Mouse (Mus musculus) heart, embryonic 16.5 days (tissue): ENCODE data around the gene Radil. TPM values are rescaled to one million over a fixed set of nuclear protein-coding genes. Genes with fewer than 3 reads are reported as not detected.
A peak's percentile ranks its signal among the peaks of the same experiment; 100 is the strongest.

ENCODE experiments used
- ATAC-seq: fragments of 200-750 bp; cut with Nextera tagmentation; replicated peaks from 2 replicates; pipeline ENCODE4 v1.8.0; 2017; ENCODE audit warnings: moderate number of reproducible peaks; ENCODE audit not compliant: insufficient read depth, low FRiP score; ENCODE audit errors: extremely low read depth
- H3K27ac ChIP-seq: fragments of 300-500 bp; sonication (generic); 2 replicates; pipeline ENCODE4 v1.5.1; 2014; ENCODE audit warnings: mild to moderate bottlenecking, low read length, control low read depth, moderate library complexity
- H3K27me3 ChIP-seq: fragments of 300-500 bp; sonication (generic); 2 replicates; pipeline ENCODE4 v1.6.1; 2014; ENCODE audit warnings: low read length, mixed read lengths; ENCODE audit not compliant: control insufficient read depth, insufficient read depth
- H3K36me3 ChIP-seq: fragments of 300-500 bp; sonication (generic); 2 replicates; pipeline ENCODE4 v1.6.1; 2014; ENCODE audit not compliant: control insufficient read depth, insufficient read depth
- H3K4me1 ChIP-seq: fragments of 300-500 bp; sonication (generic); 2 replicates; pipeline ENCODE4 v1.6.1; 2014; ENCODE audit warnings: low read length, mixed read lengths; ENCODE audit not compliant: control insufficient read depth, insufficient read depth
- H3K4me2 ChIP-seq: fragments of 300-500 bp; sonication (generic); 2 replicates; pipeline ENCODE4 v1.6.1; 2014; ENCODE audit warnings: low read depth, mild to moderate bottlenecking, control low read depth, low read length
- H3K4me3 ChIP-seq: fragments of 300-500 bp; sonication (generic); 2 replicates; pipeline ENCODE4 v1.5.1; 2014; ENCODE audit warnings: mild to moderate bottlenecking, control low read depth, low read length
- H3K9ac ChIP-seq: fragments of 300-500 bp; sonication (generic); 2 replicates; pipeline ENCODE4 v1.6.1; 2014; ENCODE audit warnings: low read length, control low read depth
- H3K9me3 ChIP-seq: fragments of 300-500 bp; sonication (generic); replicated peaks from 2 replicates; pipeline ENCODE4 v1.6.1; 2016; ENCODE audit warnings: low read length; ENCODE audit not compliant: control insufficient read depth
- WGBS: fragments of 180-500 bp; shearing (Covaris S2); extraction: QIAGEN DNeasy Blood & Tissue Kit; methylation state at CpG from one replicate; pipeline ENCODE4 v1.1.7; 2014; 5-methylcytosine and 5-hydroxymethylcytosine counted together
- polyA plus RNA-seq: library from polyadenylated mRNA; unstranded; fragments of >200 nt; fragmentation: Nextera tagmentation; extraction: Ambion mirVana; gene quantifications from 2 replicates; pipeline ENCODE4 v1.2.1, GENCODE M21; 2015

The Radil gene
- polyA plus RNA-seq, 1 experiment from 2014 or later: 9.0 TPM

DNA sequence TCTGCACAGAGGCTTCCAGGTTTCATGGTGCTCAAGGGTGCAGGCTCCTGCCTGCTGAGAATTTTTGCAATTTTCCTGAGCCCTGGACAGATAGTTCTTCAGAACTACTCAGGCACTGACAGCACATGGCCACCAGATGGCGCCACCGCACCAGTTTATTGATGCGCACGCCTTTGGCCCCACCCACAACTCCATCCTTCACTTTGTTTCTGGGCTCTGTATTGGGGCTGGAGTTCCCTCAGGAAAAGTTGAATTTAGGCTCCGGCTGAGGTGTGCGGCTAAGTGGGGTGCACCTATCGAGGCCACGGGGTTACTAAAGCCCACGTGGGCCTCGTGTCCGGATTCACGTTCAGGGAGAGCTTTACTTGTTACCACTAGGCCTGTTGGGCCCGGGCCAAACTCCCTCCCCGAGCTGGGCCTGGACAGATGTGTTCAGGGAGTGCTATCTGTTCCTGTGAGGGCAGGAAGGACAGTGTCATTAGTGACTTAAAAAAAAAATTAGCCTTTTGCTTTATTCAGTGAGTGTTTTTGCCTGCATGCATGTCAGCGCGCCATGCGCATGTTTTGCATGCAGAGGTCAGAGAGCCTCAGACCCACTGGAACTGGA is 72.0 kb downstream of the Radil start:
- WGBS: 29% methylated on average over 17 of the region's 17 CpGs
- H3K36me3 ChIP-seq: no peaks in the 10 kb centered on the region
- H3K9ac ChIP-seq: no peak overlapping the region
- ATAC-seq: peak; percentile 59
- peaks cover 6% of the 10 kb centered on the region; the same call in 1 of the 2 replicates for H3K4me1 ChIP-seq
- no peaks in the 10 kb centered on the region for H3K27me3 ChIP-seq
- peak overlapping the region; percentile 13; the same call in 1 of the 2 replicates for H3K4me3 ChIP-seq
- H3K9me3 ChIP-seq: no peaks in the 10 kb centered on the region
- no peak overlapping the region for H3K27ac ChIP-seq
- peak overlapping the region; percentile 61 for H3K4me2 ChIP-seq

- no peak for ATAC-seq
- WGBS: 69% methylated on average over 5 of the region's 5 CpGs
Measured at GRCm38 (mm10) chr5:142477866-142478615, 72.9 kb downstream of the Radil start.

DNA sequence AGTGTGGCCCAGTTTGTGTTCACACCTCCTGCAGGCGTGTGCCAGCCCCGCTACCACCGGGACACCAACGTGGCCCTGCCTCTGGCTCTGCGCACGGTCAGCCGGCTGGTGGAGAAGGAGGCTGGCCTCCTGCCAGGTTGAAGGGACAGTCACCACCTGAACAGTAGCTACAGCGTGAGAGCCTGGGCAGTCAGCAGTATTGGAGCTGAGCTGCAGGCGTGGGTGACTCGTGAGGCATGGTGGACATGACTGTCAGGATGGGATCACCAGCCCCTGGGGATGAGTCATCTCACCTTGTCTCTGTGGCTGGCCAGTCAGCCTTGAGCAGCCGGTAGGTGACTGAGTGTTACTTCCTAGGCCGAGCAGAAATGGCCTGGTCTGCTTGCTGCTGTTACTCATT is 73.6 kb downstream of the Radil start:
- Histone ChIP-seq H3K9ac (no peak overlapping the region), H3K4me3 (no peak overlapping the region), H3K36me3 (peaks cover 2% of the 10 kb centered on the region; the same call in 1 of the 2 replicates), H3K27me3 (no peaks in the 10 kb centered on the region), H3K4me1 (peaks cover 6% of the 10 kb centered on the region; the same call in 1 of the 2 replicates), H3K9me3 (no peaks in the 10 kb centered on the region), H3K27ac (no peak overlapping the region), H3K4me2 (no peak overlapping the region)
- no peak for ATAC-seq
- WGBS: 57% methylated on average over 12 of the region's 12 CpGs

More at GRCm38 (mm10) chr5:142477866-142478615, 72.9 kb downstream of the Radil start:
- Histone ChIP-seq H3K27me3 (no peaks in the 10 kb centered on the region), H3K9ac (no peak overlapping the region), H3K9me3 (no peaks in the 10 kb centered on the region), H3K36me3 (no peaks in the 10 kb centered on the region), H3K4me2 (no peak overlapping the region), H3K4me1 (peaks cover 6% of the 10 kb centered on the region; the same call in 1 of the 2 replicates), H3K27ac (no peak overlapping the region), H3K4me3 (no peak overlapping the region)

DNA sequence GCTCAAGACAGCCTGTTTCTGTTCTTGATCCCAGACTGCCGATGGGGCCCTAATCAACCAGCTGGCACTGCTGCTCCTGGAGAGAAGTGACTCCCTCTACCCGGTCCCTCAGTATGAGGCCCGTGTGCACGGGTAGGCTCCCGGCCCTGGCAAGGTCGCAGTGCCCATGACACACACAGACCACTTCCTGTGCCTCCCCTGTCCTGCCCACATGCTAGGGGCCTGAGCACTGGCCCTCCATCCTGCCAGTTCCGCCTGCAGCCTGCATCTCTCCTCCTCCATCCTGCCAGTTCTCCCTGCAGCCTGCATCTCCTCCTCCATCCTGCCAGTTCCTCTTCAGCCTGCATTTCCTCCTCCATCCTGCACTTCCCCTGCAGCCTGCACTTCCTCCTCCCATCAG is 75.2 kb downstream of the Radil start:
- Histone ChIP-seq H3K9ac (no peak overlapping the region), H3K27ac (no peak overlapping the region), H3K27me3 (no peaks in the 10 kb centered on the region), H3K36me3 (peaks cover 7% of the 10 kb centered on the region; the same call in 1 of the 2 replicates), H3K4me2 (no peak overlapping the region), H3K4me1 (peaks cover 6% of the 10 kb centered on the region; the same call in 1 of the 2 replicates), H3K9me3 (no peaks in the 10 kb centered on the region), H3K4me3 (no peak overlapping the region)
- ATAC-seq: no peak
- WGBS: 74% methylated on average over 7 of the region's 7 CpGs

- WGBS: 67% methylated on average over 10 of the region's 10 CpGs
- Histone ChIP-seq H3K4me2 (no peak overlapping the region), H3K9me3 (no peaks in the 10 kb centered on the region), H3K27ac (no peak overlapping the region), H3K27me3 (no peaks in the 10 kb centered on the region), H3K36me3 (peaks cover 15% of the 10 kb centered on the region), H3K4me3 (no peak overlapping the region), H3K9ac (no peak overlapping the region), H3K4me1 (peaks cover 3% of the 10 kb centered on the region; the same call in 1 of the 2 replicates)
- no peak for ATAC-seq
Measured at GRCm38 (mm10) chr5:142473696-142474095, 77.2 kb downstream of the Radil start.

DNA sequence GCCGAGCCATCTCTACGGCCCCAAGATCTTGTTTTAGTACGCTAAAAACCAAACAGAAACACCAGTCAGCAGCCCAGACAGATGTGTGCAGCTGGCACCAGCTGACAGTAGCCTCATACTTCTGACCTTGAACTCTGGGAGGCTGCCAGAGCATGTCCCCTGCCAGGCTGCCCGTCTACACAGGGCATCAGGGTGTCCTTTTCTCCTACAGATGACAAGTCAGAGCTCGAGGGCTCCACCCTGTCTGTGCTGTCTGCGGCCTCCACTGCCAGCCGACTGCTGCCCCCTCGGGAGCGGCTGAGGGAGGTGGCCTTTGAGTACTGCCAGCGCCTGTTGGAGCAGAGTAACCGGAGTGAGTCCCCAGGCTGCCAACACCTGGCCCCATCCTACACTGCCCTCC is 81.1 kb downstream of the Radil start:
- Histone ChIP-seq H3K9me3 (no peaks in the 10 kb centered on the region), H3K4me3 (no peak overlapping the region), H3K4me1 (peaks cover 2% of the 10 kb centered on the region), H3K27ac (no peak overlapping the region), H3K9ac (no peak overlapping the region), H3K4me2 (no peak overlapping the region), H3K36me3 (peaks cover 17% of the 10 kb centered on the region), H3K27me3 (no peaks in the 10 kb centered on the region)
- no peak for ATAC-seq
- WGBS: 86% methylated on average over 11 of the region's 11 CpGs

DNA sequence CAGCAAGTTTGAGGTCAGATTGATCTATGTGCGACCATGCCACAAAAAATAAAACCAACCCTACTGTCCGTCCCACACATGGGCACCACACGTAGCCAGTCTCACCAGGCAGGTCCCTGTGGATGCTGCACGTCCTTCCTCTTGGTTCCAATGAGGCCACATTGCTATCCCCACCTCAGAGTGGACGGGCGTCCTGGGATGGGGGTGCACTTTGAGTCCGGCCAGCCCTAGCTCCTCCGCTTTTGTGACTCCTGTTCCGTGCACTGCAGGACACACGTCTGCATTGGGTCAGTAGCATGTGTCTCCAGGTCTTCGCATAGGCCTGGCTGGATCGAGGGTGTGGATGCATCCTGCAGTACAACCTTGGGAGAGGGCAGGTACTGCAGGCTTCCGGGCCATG is 82.5 kb downstream of the Radil start:
- Histone ChIP-seq H3K4me3 (no peak overlapping the region), H3K36me3 (peaks cover 17% of the 10 kb centered on the region), H3K27me3 (no peaks in the 10 kb centered on the region), H3K9me3 (no peaks in the 10 kb centered on the region), H3K27ac (no peak overlapping the region), H3K4me1 (peaks cover 9% of the 10 kb centered on the region), H3K9ac (no peak overlapping the region), H3K4me2 (no peak overlapping the region)
- 91% methylated on average over 13 of the region's 13 CpGs for WGBS
- ATAC-seq: no peak

DNA sequence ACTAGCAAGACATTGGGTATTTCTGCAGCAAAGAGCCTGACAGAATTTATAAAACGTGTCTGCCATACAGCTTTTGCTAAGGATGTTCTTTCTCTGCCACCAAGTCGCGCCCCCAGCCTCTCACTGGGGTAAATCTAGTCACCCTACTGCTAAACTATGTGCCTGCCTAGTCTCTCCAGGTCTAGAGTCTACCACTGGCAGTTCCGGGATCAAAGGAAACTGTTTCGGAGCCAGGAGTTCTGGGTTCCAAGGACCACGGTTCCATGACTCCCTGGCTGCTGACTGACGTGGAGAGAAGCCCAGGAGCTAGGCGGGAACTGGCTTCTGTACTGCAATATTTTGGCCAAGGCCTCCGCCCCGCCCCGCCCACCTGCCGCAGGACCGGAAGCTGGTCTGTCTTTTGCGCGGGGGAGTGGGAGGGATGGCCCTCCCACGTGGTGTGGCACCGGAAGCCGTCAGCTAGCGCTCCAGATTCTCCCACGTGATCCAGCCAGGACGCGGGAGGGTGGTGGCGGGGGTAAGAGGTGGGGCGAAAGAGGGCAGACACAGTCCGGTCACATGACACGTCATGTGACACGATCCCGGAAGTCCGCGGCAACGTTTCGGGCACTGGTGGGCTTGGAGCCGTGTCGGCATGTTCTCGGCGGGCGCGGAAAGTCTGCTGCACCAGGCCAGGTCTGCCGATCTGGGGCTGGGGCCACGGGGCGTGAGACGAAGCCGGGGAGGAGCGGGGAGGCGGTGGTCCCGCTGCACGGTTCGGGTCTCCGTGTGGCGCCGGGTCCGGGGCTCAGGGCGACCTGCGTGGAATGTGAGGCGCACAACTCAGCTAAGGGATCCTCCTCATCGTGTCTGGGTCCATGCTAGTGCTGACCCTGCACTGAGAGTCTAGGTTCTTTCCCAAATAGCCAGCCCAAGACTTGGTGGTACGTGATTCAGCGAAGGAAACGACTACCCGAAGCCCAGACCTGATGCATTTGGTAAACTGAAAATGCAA is 87.1 kb downstream of the Radil start, which contains the start of gene Ap5z1:
Gene Ap5z1 (plus strand): TSS at position 484 of the 994 bp plus-strand sequence.
- no peaks in the 10 kb centered on the region for H3K9me3 ChIP-seq
- ATAC-seq: peak; percentile 95

More for the DNA sequence above, 87.1 kb downstream of the Radil start, which contains the start of gene Ap5z1:
- Histone ChIP-seq H3K27me3 (no peaks in the 10 kb centered on the region), H3K4me2 (peak within 1 kb of the TSS; percentile 84), H3K36me3 (peaks cover 5% of the 10 kb centered on the region; the same call in 1 of the 2 replicates), H3K4me3 (peak within 1 kb of the TSS; percentile 66), H3K27ac (peak within 1 kb of the TSS; percentile 91), H3K4me1 (peaks cover 12% of the 10 kb centered on the region), H3K9ac (peak within 1 kb of the TSS; percentile 74)
- 2% methylated on average over 60 of the region's 60 CpGs for WGBS
